ENCODE assay signal across 8 mouse cellular contexts in the genomic region with DNA sequence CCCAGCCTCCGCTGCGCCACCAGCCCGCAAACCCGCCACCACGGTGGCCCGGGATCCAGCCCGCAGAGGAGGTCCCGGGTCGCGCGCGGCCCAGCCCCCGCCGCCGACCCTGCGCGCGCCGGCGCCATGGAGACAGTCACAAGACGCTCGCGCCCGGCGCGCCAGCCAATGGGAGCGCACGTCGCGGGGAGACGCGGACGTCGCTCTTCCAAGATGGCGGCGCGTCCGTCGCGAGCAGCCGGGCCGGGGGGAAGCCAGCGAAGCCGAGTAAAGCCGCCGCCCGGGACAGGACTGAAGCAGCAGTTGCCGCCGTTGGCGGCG. TPM values are rescaled to one million over a fixed set of nuclear protein-coding genes. Genes with fewer than 3 reads are reported as not detected.
A peak's percentile ranks its signal among the peaks of the same experiment; 100 is the strongest.
DNase-seq lines count a peak whose midpoint lies in the region; ATAC-seq and TF ChIP-seq lines count a peak whose summit lies in the region.

Snx13 (plus strand) TSS at position 188 of the 321 bp plus-strand sequence.

- peaks cover 5 to 12% of the 10 kb centered on the region in 2 experiments for H3K4me1 ChIP-seq in MEL (ENCODE audit: control insufficient read depth in 1 of 2, insufficient read depth in 2 of 2, low read length in 2 of 2)
- H3K4me1 ChIP-seq in forebrain, postnatal 0 days (ENCODE audit: insufficient read depth): peaks cover 7% of the 10 kb centered on the region; the same call in 1 of the 2 replicates
- peaks cover 11% of the 10 kb centered on the region for H3K4me1 ChIP-seq in lung, embryonic 15.5 days
- H3K4me1 ChIP-seq in olfactory bulb, adult 2 months (ENCODE audit: control insufficient read depth, insufficient read depth, low read length): 0 out of 2 replicates have a peak, but pooled peaks cover 2% of the 10 kb centered on the region
- peaks cover 6% of the 10 kb centered on the region; the same call in 1 of the 2 replicates for H3K4me1 ChIP-seq in thymus, adult 2 months (replicated peaks; ENCODE audit: control insufficient read depth, insufficient read depth, low read length)

- H3K27ac ChIP-seq in MEL (ENCODE audit: control insufficient read depth, low read depth, low read length): peak within 1 kb of the TSS; percentile 79
- peak within 1 kb of the TSS; percentile 98 for H3K27ac ChIP-seq in forebrain, postnatal 0 days (ENCODE audit: low read depth, low read length)
- H3K27ac ChIP-seq in lung, embryonic 15.5 days: peak within 1 kb of the TSS; percentile 97
- H3K27ac ChIP-seq in olfactory bulb, adult 2 months (ENCODE audit: insufficient read depth, low read depth, low read length): peak within 1 kb of the TSS; percentile 75
- peak within 1 kb of the TSS; percentile 59; the same call in 1 of the 2 replicates for H3K27ac ChIP-seq in thymus, adult 2 months (ENCODE audit: control insufficient read depth, insufficient read depth, low read length)

- H3K9ac ChIP-seq in MEL (ENCODE audit: control insufficient read depth, low read depth, low read length, poor library complexity, severe bottlenecking): peak within 1 kb of the TSS; percentile 100
- peak within 1 kb of the TSS; percentile 94 for H3K9ac ChIP-seq in forebrain, postnatal 0 days
- peak within 1 kb of the TSS; percentile 88 for H3K9ac ChIP-seq in lung, embryonic 15.5 days

- peak within 1 kb of the TSS; percentile 94 for H3K4me2 ChIP-seq in forebrain, postnatal 0 days (ENCODE audit: low read depth)
- H3K4me2 ChIP-seq in lung, embryonic 15.5 days: peak within 1 kb of the TSS; percentile 63

- TF ChIP-seq CTCF in MEL (IDR thresholded peaks at IDR 0.05 in 2 of 3, conservative IDR thresholded peaks at IDR 0.05 in 1 of 3; ENCODE audit: control insufficient read depth in 1 of 3, insufficient read depth in 1 of 3, low read depth in 2 of 3, low read length in 3 of 3, poor library complexity in 1 of 3, severe bottlenecking in 1 of 3): no peak
- no peak for TF ChIP-seq CTCF in forebrain, postnatal 0 days (IDR thresholded peaks at IDR 0.05; ENCODE audit: low read depth)
- no peak for TF ChIP-seq CTCF in olfactory bulb, adult 2 months (IDR thresholded peaks at IDR 0.05; ENCODE audit: insufficient read depth, low read depth, low read length)
- TF ChIP-seq CTCF in thymus, adult 2 months (IDR thresholded peaks at IDR 0.05; ENCODE audit: borderline replicate concordance, control insufficient read depth, extremely low read depth, insufficient read depth, low read length, poor library complexity): 0 out of 2 replicates have a peak, but pooled peaks have one; percentile 55

- DNase-seq in MEL (ENCODE audit: low read depth, low spot score): peak; percentile 89
- DNase-seq in cerebellum, adult 18-20 months: peak; percentile 87 to 95
- DNase-seq in forebrain, postnatal 0 days: peak; percentile 97
- peak; percentile 91 for DNase-seq in heart, postnatal 4 days
- peak; percentile 63 for DNase-seq in layer of hippocampus, adult 9-10 months (ENCODE audit: low spot score)
- DNase-seq in thymus, adult 2 months: peak; percentile 89

- peak; percentile 75 to 87; a peak in 3 of 4 replicates for TF ChIP-seq POLR2A in MEL (IDR thresholded peaks at IDR 0.05; ENCODE audit: control insufficient read depth in 1 of 2, insufficient read depth in 1 of 2, low read depth in 1 of 2, low read length in 2 of 2, poor library complexity in 1 of 2)
- peak; percentile 95 for TF ChIP-seq POLR2A in olfactory bulb, adult 2 months (IDR thresholded peaks at IDR 0.05; ENCODE audit: insufficient read depth, low read depth, low read length)
- peak; percentile 93 for TF ChIP-seq POLR2A in thymus, adult 2 months (IDR thresholded peaks at IDR 0.05; ENCODE audit: control insufficient read depth, extremely low read depth, insufficient read depth, low read length, poor library complexity)

- peaks cover 0 to 20% of the 10 kb centered on the region in 2 experiments; a peak in 2 of 4 replicates for H3K36me3 ChIP-seq in MEL (ENCODE audit: control insufficient read depth in 1 of 2, insufficient read depth in 2 of 2, low read length in 2 of 2)
- H3K36me3 ChIP-seq in forebrain, postnatal 0 days (ENCODE audit: insufficient read depth): no peaks in the 10 kb centered on the region
- H3K36me3 ChIP-seq in lung, embryonic 15.5 days: no peaks in the 10 kb centered on the region
- H3K36me3 ChIP-seq in thymus, adult 2 months (ENCODE audit: control insufficient read depth, insufficient read depth, low read length): no peaks in the 10 kb centered on the region

- no peak for TF ChIP-seq RAD21 in MEL (IDR thresholded peaks at IDR 0.05; ENCODE audit: low read depth, low read length)

- H3K27me3 ChIP-seq in MEL (ENCODE audit: control insufficient read depth in 1 of 2, insufficient read depth in 2 of 2, low read length in 2 of 2): no peaks in the 10 kb centered on the region
- H3K27me3 ChIP-seq in forebrain, postnatal 0 days (ENCODE audit: insufficient read depth, low read length): no peaks in the 10 kb centered on the region
- no peaks in the 10 kb centered on the region for H3K27me3 ChIP-seq in lung, embryonic 15.5 days
- no peaks in the 10 kb centered on the region for H3K27me3 ChIP-seq in thymus, adult 2 months (ENCODE audit: control insufficient read depth, insufficient read depth, low read length)

- no peaks in the 10 kb centered on the region for H3K9me3 ChIP-seq in MEL (replicated peaks; ENCODE audit: insufficient read depth, low read length)
- H3K9me3 ChIP-seq in forebrain, postnatal 0 days (ENCODE audit: low read length): no peaks in the 10 kb centered on the region
- H3K9me3 ChIP-seq in lung, embryonic 15.5 days: no peaks in the 10 kb centered on the region

- WGBS in forebrain, postnatal 0 days: 2% methylated on average over 50 of the region's 51 CpGs
- WGBS in lung, embryonic 15.5 days: 2% methylated on average over 41 of the region's 51 CpGs
- WGBS in olfactory bulb, adult 2 months: under 1% methylated on average over 51 of the region's 51 CpGs
- 0% methylated on average over 51 of the region's 51 CpGs for WGBS in thymus, adult 2 months

- ATAC-seq in forebrain, postnatal 0 days: peak; percentile 99
- peak; percentile 98 for ATAC-seq in lung, embryonic 15.5 days (ENCODE audit: borderline replicate concordance, extremely low read depth, low FRiP score, low TSS enrichment)

- H3K79me2 ChIP-seq in MEL (ENCODE audit: control insufficient read depth, insufficient read depth, low read length, poor library complexity): peaks cover 28% of the 10 kb centered on the region

- H3K4me3 ChIP-seq in MEL (ENCODE audit: control insufficient read depth in 1 of 2, insufficient read depth in 1 of 2, low read depth in 2 of 2, low read length in 2 of 2): peak within 1 kb of the TSS; percentile 97 to 98
- peak within 1 kb of the TSS; percentile 94 for H3K4me3 ChIP-seq in forebrain, postnatal 0 days (ENCODE audit: low read depth, low read length)
- peak within 1 kb of the TSS; percentile 89 for H3K4me3 ChIP-seq in lung, embryonic 15.5 days
- peak within 1 kb of the TSS; percentile 72 for H3K4me3 ChIP-seq in olfactory bulb, adult 2 months (ENCODE audit: insufficient read depth, low read depth, low read length)
- H3K4me3 ChIP-seq in thymus, adult 2 months (ENCODE audit: control insufficient read depth, insufficient read depth, low read length): peak within 1 kb of the TSS; percentile 74

- no peak for TF ChIP-seq EP300 in MEL (IDR thresholded peaks at IDR 0.05; ENCODE audit: low read depth in 1 of 2, low read length in 2 of 2)

TF ChIP-seq in MEL, 35 proteins besides CTCF, POLR2A, EP300 and RAD21:
- peak; percentile 66 for TF ChIP-seq ZMIZ1 (IDR thresholded peaks at IDR 0.05; ENCODE audit: low read depth, low read length)
- peak; percentile 66; the same call in 1 of the 2 replicates for TF ChIP-seq HCFC1 (IDR thresholded peaks at IDR 0.05; ENCODE audit: low read depth, low read length)
- peak; percentile 61 for TF ChIP-seq MXI1 (IDR thresholded peaks at IDR 0.05; ENCODE audit: low read depth, low read length)
- TF ChIP-seq SIN3A (IDR thresholded peaks at IDR 0.05; ENCODE audit: low read length): peak; percentile 72; the same call in 1 of the 2 replicates
- no peak for TF ChIP-seq MEF2A (IDR thresholded peaks at IDR 0.05; ENCODE audit: extremely low read depth, insufficient replicate concordance, low read depth, low read length, poor library complexity, severe bottlenecking)
- no peak for TF ChIP-seq MYB (IDR thresholded peaks at IDR 0.05; ENCODE audit: low read depth, low read length)
- TF ChIP-seq NRF1 (IDR thresholded peaks at IDR 0.05; ENCODE audit: insufficient read depth, low read depth, low read length, poor library complexity, severe bottlenecking): peak; percentile 60
- peak; percentile 78 for TF ChIP-seq USF1 (IDR thresholded peaks at IDR 0.05; ENCODE audit: low read depth, low read length)
- TF ChIP-seq JUND (IDR thresholded peaks at IDR 0.05; ENCODE audit: low read depth, low read length): no peak
- TF ChIP-seq TCF12 (IDR thresholded peaks at IDR 0.05; ENCODE audit: low read depth, low read length): peak; percentile 64; the same call in 1 of the 2 replicates
- 0 out of 2 replicates have a peak, but pooled peaks have one; percentile 65 for TF ChIP-seq UBTF (IDR thresholded peaks at IDR 0.05; ENCODE audit: borderline replicate concordance, insufficient read depth, low read depth, low read length)
- TF ChIP-seq NELFE (IDR thresholded peaks at IDR 0.05; ENCODE audit: low read depth, low read length): peak; percentile 75
- 0 out of 2 replicates have a peak, but pooled peaks have one; percentile 19 for TF ChIP-seq ETS1 (IDR thresholded peaks at IDR 0.05; ENCODE audit: low read depth, low read length)

RNA-seq across cellular contexts. Expression of gene Snx13, which starts in this region (rescaled TPM):
- total RNA-seq in MEL (2012; rRNA removed): 5.3 and 6.2 TPM in 2 replicates
- polyA plus RNA-seq in MEL (2012; ENCODE audit: insufficient read depth in 1 of 2, insufficient read length in 2 of 2, low read depth in 1 of 2, low replicate concordance in 2 of 2, missing spikeins in 1 of 2): 1 to 10 TPM in 1 of 2 experiments, not detected in 1; 7.6 TPM
- total RNA-seq in forebrain, postnatal 0 days (2014; rRNA removed): 29.1 and 30.4 TPM in 2 replicates
- polyA plus RNA-seq in forebrain, postnatal 0 days (2015; fragmentation: Nextera tagmentation; extraction: Ambion mirVana): 15.9 and 25.4 TPM in 2 replicates
- 10 to 100 TPM; 51.8 to 53.7 TPM for total RNA-seq in heart, postnatal 4 days (2021)
- 26.9 and 29.2 TPM in 2 replicates for polyA plus RNA-seq in lung, embryonic 15.5 days (2015; fragmentation: Nextera tagmentation; extraction: Ambion mirVana)
- not detected in 2 replicates for polyA plus RNA-seq in olfactory bulb, adult 2 months (2012; ENCODE audit: insufficient read depth, insufficient read length, low replicate concordance, missing spikeins)
- 5.1 and 5.5 TPM in 2 replicates for polyA plus RNA-seq in thymus, adult 2 months (2012; rRNA removed)

Comparison
In these comparisons a context has a peak if more than half of its experiments do, and no peak if none do; other contexts are left out.
1. Peak in every context shown above with its lines: DNase-seq, ATAC-seq, H3K4me3 ChIP-seq and H3K27ac ChIP-seq.